Mouse (Mus musculus): ENCODE results near the gene Acap2. TPM values are rescaled to one million over a fixed set of nuclear protein-coding genes. Genes with fewer than 3 reads are reported as not detected.

The Acap2 gene
- polyA plus RNA-seq, 1 experiment from 2014 or later: 14.8 TPM

GRCm38 (mm10) chr16:31148891-31149290, 52.2 kb downstream of the Acap2 start:
- ATAC-seq (ENCODE audit: low FRiP score, low TSS enrichment): no peak
- WGBS: 75% methylated on average over 6 of the region's 6 CpGs
- TF ChIP-seq CTCF (IDR thresholded peaks at IDR 0.05; ENCODE audit: low read depth) (no peak), EP300 (optimal IDR thresholded peaks at IDR 0.05) (no peak)

GRCm38 (mm10) chr16:31147766-31148165, 53.3 kb downstream of the Acap2 start:
- H3K4me2 ChIP-seq (replicated peaks; ENCODE audit: low read depth): no peak overlapping the region
- no peaks in the 10 kb centered on the region for H3K9me3 ChIP-seq (ENCODE audit: control insufficient read depth, low read length)
- 88% methylated on average over 6 of the region's 6 CpGs for WGBS
- no peak overlapping the region for H3K9ac ChIP-seq (ENCODE audit: low read length)
- no peak overlapping the region for H3K27ac ChIP-seq (replicated peaks)
- DNase-seq (ENCODE audit: low spot score) (no peak), ATAC-seq (ENCODE audit: low FRiP score, low TSS enrichment) (no peak)
- no peaks in the 10 kb centered on the region for H3K4me1 ChIP-seq (replicated peaks; ENCODE audit: control insufficient read depth, insufficient read depth)
- TF ChIP-seq EP300 (optimal IDR thresholded peaks at IDR 0.05) (no peak), CTCF (IDR thresholded peaks at IDR 0.05; ENCODE audit: low read depth) (no peak)
- no peaks in the 10 kb centered on the region for H3K27me3 ChIP-seq (ENCODE audit: control insufficient read depth, insufficient read depth, low read length)
- no peak overlapping the region for H3K4me3 ChIP-seq (ENCODE audit: low read depth, low read length)
- H3K36me3 ChIP-seq (ENCODE audit: control insufficient read depth, insufficient read depth, low read length): 0 out of 2 replicates have a peak, but pooled peaks cover 2% of the 10 kb centered on the region

More at GRCm38 (mm10) chr16:31148891-31149290, 52.2 kb downstream of the Acap2 start:
- no peaks in the 10 kb centered on the region for H3K9me3 ChIP-seq (ENCODE audit: control insufficient read depth, low read length)
- no peaks in the 10 kb centered on the region for H3K4me1 ChIP-seq (replicated peaks; ENCODE audit: control insufficient read depth, insufficient read depth)
- H3K4me3 ChIP-seq (ENCODE audit: low read depth, low read length): no peak overlapping the region
- H3K36me3 ChIP-seq (ENCODE audit: control insufficient read depth, insufficient read depth, low read length): 0 out of 2 replicates have a peak, but pooled peaks cover 2% of the 10 kb centered on the region
- H3K9ac ChIP-seq (ENCODE audit: low read length): no peak overlapping the region
- no peak overlapping the region for H3K27ac ChIP-seq (replicated peaks)
- H3K27me3 ChIP-seq (ENCODE audit: control insufficient read depth, insufficient read depth, low read length): no peaks in the 10 kb centered on the region
- H3K4me2 ChIP-seq (replicated peaks; ENCODE audit: low read depth): no peak overlapping the region
- no peak for DNase-seq (ENCODE audit: low spot score)

- Histone ChIP-seq H3K27me3 (ENCODE audit: control insufficient read depth, insufficient read depth, low read length) (no peaks in the 10 kb centered on the region), H3K9me3 (ENCODE audit: control insufficient read depth, low read length) (no peaks in the 10 kb centered on the region), H3K9ac (ENCODE audit: low read length) (no peak overlapping the region), H3K36me3 (ENCODE audit: control insufficient read depth, insufficient read depth, low read length) (peaks cover 4% of the 10 kb centered on the region; the same call in 1 of the 2 replicates), H3K4me1 (replicated peaks; ENCODE audit: control insufficient read depth, insufficient read depth) (no peaks in the 10 kb centered on the region), H3K27ac (replicated peaks) (no peak overlapping the region), H3K4me2 (replicated peaks; ENCODE audit: low read depth) (no peak overlapping the region), H3K4me3 (ENCODE audit: low read depth, low read length) (no peak overlapping the region)
- WGBS: 71% methylated on average over 6 of the region's 6 CpGs
- no peak for ATAC-seq (ENCODE audit: low FRiP score, low TSS enrichment)
- DNase-seq (ENCODE audit: low spot score): no peak
- TF ChIP-seq EP300 (optimal IDR thresholded peaks at IDR 0.05) (no peak), CTCF (IDR thresholded peaks at IDR 0.05; ENCODE audit: low read depth) (no peak)
Measured at GRCm38 (mm10) chr16:31141916-31142315, 59.1 kb downstream of the Acap2 start.

- TF ChIP-seq EP300 (optimal IDR thresholded peaks at IDR 0.05) (no peak), CTCF (IDR thresholded peaks at IDR 0.05; ENCODE audit: low read depth) (no peak)
- H3K9me3 ChIP-seq (ENCODE audit: control insufficient read depth, low read length): no peaks in the 10 kb centered on the region
- ATAC-seq (ENCODE audit: low FRiP score, low TSS enrichment) (no peak), DNase-seq (ENCODE audit: low spot score) (no peak)
- H3K36me3 ChIP-seq (ENCODE audit: control insufficient read depth, insufficient read depth, low read length): peaks cover 6% of the 10 kb centered on the region; the same call in 1 of the 2 replicates
- no peak overlapping the region for H3K27ac ChIP-seq (replicated peaks)
- 73% methylated on average over 13 of the region's 13 CpGs for WGBS
- no peaks in the 10 kb centered on the region for H3K27me3 ChIP-seq (ENCODE audit: control insufficient read depth, insufficient read depth, low read length)
- no peak overlapping the region for H3K9ac ChIP-seq (ENCODE audit: low read length)
- no peak overlapping the region for H3K4me2 ChIP-seq (replicated peaks; ENCODE audit: low read depth)
- H3K4me1 ChIP-seq (replicated peaks; ENCODE audit: control insufficient read depth, insufficient read depth): no peaks in the 10 kb centered on the region
- no peak overlapping the region for H3K4me3 ChIP-seq (ENCODE audit: low read depth, low read length)
Measured at GRCm38 (mm10) chr16:31136616-31137253, 64.3 kb downstream of the Acap2 start.

- no peaks in the 10 kb centered on the region for H3K9me3 ChIP-seq (ENCODE audit: control insufficient read depth, low read length)
- no peak overlapping the region for H3K27ac ChIP-seq (replicated peaks)
- H3K9ac ChIP-seq (ENCODE audit: low read length): no peak overlapping the region
- 60% methylated on average over 8 of the region's 8 CpGs for WGBS
- H3K27me3 ChIP-seq (ENCODE audit: control insufficient read depth, insufficient read depth, low read length): no peaks in the 10 kb centered on the region
- H3K4me1 ChIP-seq (replicated peaks; ENCODE audit: control insufficient read depth, insufficient read depth): no peaks in the 10 kb centered on the region
- DNase-seq (ENCODE audit: low spot score): no peak
- no peak overlapping the region for H3K4me3 ChIP-seq (ENCODE audit: low read depth, low read length)
- peaks cover 6% of the 10 kb centered on the region; the same call in 1 of the 2 replicates for H3K36me3 ChIP-seq (ENCODE audit: control insufficient read depth, insufficient read depth, low read length)
- TF ChIP-seq EP300 (optimal IDR thresholded peaks at IDR 0.05) (no peak), CTCF (IDR thresholded peaks at IDR 0.05; ENCODE audit: low read depth) (no peak)
- H3K4me2 ChIP-seq (replicated peaks; ENCODE audit: low read depth): no peak overlapping the region
- ATAC-seq (ENCODE audit: low FRiP score, low TSS enrichment): no peak
Measured at GRCm38 (mm10) chr16:31135519-31135918, 65.5 kb downstream of the Acap2 start.

GRCm38 (mm10) chr16:31131531-31131930, 69.5 kb downstream of the Acap2 start:
- TF ChIP-seq CTCF (IDR thresholded peaks at IDR 0.05; ENCODE audit: low read depth): no peak
- no peak for TF ChIP-seq EP300 (optimal IDR thresholded peaks at IDR 0.05)
- Histone ChIP-seq H3K27me3 (ENCODE audit: control insufficient read depth, insufficient read depth, low read length) (no peaks in the 10 kb centered on the region), H3K4me2 (replicated peaks; ENCODE audit: low read depth) (no peak overlapping the region), H3K9ac (ENCODE audit: low read length) (no peak overlapping the region), H3K9me3 (ENCODE audit: control insufficient read depth, low read length) (no peaks in the 10 kb centered on the region), H3K4me1 (replicated peaks; ENCODE audit: control insufficient read depth, insufficient read depth) (no peaks in the 10 kb centered on the region), H3K27ac (replicated peaks) (no peak overlapping the region), H3K36me3 (ENCODE audit: control insufficient read depth, insufficient read depth, low read length) (peaks cover 6% of the 10 kb centered on the region), H3K4me3 (ENCODE audit: low read depth, low read length) (no peak overlapping the region)
- ATAC-seq (ENCODE audit: low FRiP score, low TSS enrichment) (no peak), DNase-seq (ENCODE audit: low spot score) (no peak)
- 53% methylated on average over 5 of the region's 5 CpGs for WGBS
